Mouse (Mus musculus) CH12.LX (cell line): ENCODE results near the gene Bicc1.

Experiments
- JUND ChIP-seq: conservative IDR thresholded peaks from 2 replicates; pipeline ENCODE4 v1.6.1; 2011; ENCODE audit warnings: low read depth, low read length, improper control_type of control experiment
- MEF2A ChIP-seq: IDR thresholded peaks from 2 replicates; pipeline ENCODE4 v1.6.1; 2014; ENCODE audit warnings: low read depth, mild to moderate bottlenecking, inconsistent platforms, low read length, improper control_type of control experiment, borderline replicate concordance

GRCm38 (mm10) chr10:71119120-71119847, 40.2 kb downstream of the Bicc1 start:
- no peak for TF ChIP-seq JUND
- no peak for TF ChIP-seq MEF2A
